Mouse (Mus musculus) liver, embryonic 16.5 days (tissue): ENCODE results near the gene Grb2. TPM values are rescaled to one million over a fixed set of nuclear protein-coding genes. Genes with fewer than 3 reads are reported as not detected.

ENCODE experiments used
- ATAC-seq: fragments of 200-750 bp; cut with Nextera tagmentation; 2 replicates; pipeline ENCODE4 v1.8.0; 2017; ENCODE audit warnings: low read depth, mild to moderate bottlenecking, moderate number of reproducible peaks, moderate library complexity
- H3K27ac ChIP-seq: fragments of 300-500 bp; sonication (generic); 2 replicates; pipeline ENCODE4 v1.5.1; 2014; ENCODE audit warnings: mild to moderate bottlenecking, low read length
- H3K27me3 ChIP-seq: fragments of 300-500 bp; sonication (generic); 2 replicates; pipeline ENCODE4 v1.6.1; 2014; ENCODE audit warnings: low read depth, low read length, mixed read lengths; ENCODE audit not compliant: control insufficient read depth, insufficient read depth
- H3K36me3 ChIP-seq: fragments of 300-500 bp; sonication (generic); 2 replicates; pipeline ENCODE4 v1.6.1; 2014; ENCODE audit warnings: mild to moderate bottlenecking; ENCODE audit not compliant: control insufficient read depth, insufficient read depth
- H3K4me1 ChIP-seq: fragments of 300-500 bp; sonication (generic); 2 replicates; pipeline ENCODE4 v1.6.1; 2014; ENCODE audit warnings: low read depth, low read length, mixed read lengths; ENCODE audit not compliant: control insufficient read depth
- H3K4me2 ChIP-seq: fragments of 300-500 bp; sonication (generic); 2 replicates; pipeline ENCODE4 v1.6.1; 2014; ENCODE audit warnings: low read depth, low read length, mixed read lengths
- H3K4me3 ChIP-seq: fragments of 300-500 bp; sonication (generic); 2 replicates; pipeline ENCODE4 v1.5.1; 2014; ENCODE audit warnings: low read depth, mild to moderate bottlenecking, low read length
- H3K9ac ChIP-seq: fragments of 300-500 bp; sonication (generic); 2 replicates; pipeline ENCODE4 v1.6.1; 2014; ENCODE audit warnings: low read depth, low read length
- H3K9me3 ChIP-seq: fragments of 300-500 bp; sonication (generic); replicated peaks from 2 replicates; pipeline ENCODE4 v1.6.1; 2016; ENCODE audit warnings: low read length; ENCODE audit not compliant: control insufficient read depth
- WGBS: fragments of 180-500 bp; shearing (Covaris S2); extraction: QIAGEN DNeasy Blood & Tissue Kit; methylation state at CpG from one replicate; pipeline ENCODE4 v1.1.7; 2014; ENCODE audit not compliant: insufficient replicate concordance; 5-methylcytosine and 5-hydroxymethylcytosine counted together
- polyA plus RNA-seq: library from polyadenylated mRNA; unstranded; fragments of >200 nt; fragmentation: Nextera tagmentation; extraction: Ambion mirVana; gene quantifications from 2 replicates; pipeline ENCODE4 v1.2.1, GENCODE M21; 2015

The Grb2 gene
- polyA plus RNA-seq, 1 experiment from 2014 or later: 53.1 TPM

- ATAC-seq: no peak
- H3K4me3 ChIP-seq: no peak overlapping the region
- no peak overlapping the region for H3K9ac ChIP-seq
- no peak overlapping the region for H3K4me2 ChIP-seq
- H3K9me3 ChIP-seq: no peaks in the 10 kb centered on the region
- peaks cover 8% of the 10 kb centered on the region for H3K4me1 ChIP-seq
- H3K36me3 ChIP-seq: no peaks in the 10 kb centered on the region
- no peak overlapping the region for H3K27ac ChIP-seq
- H3K27me3 ChIP-seq: no peaks in the 10 kb centered on the region
- WGBS: 63% methylated on average over 7 of the region's 7 CpGs
Observed at GRCm38 (mm10) chr11:115632247-115632646, 76.2 kb downstream of the Grb2 start.

GRCm38 (mm10) chr11:115631505-115631890, 76.9 kb downstream of the Grb2 start:
- 0 out of 2 replicates have a peak overlapping the region, but pooled peaks have one; percentile 19 for H3K27ac ChIP-seq
- no peak for ATAC-seq
- H3K4me2 ChIP-seq: peak overlapping the region; percentile 38
- no peaks in the 10 kb centered on the region for H3K9me3 ChIP-seq
- peaks cover 15% of the 10 kb centered on the region for H3K4me1 ChIP-seq
- H3K36me3 ChIP-seq: no peaks in the 10 kb centered on the region
- 12% methylated on average over 3 of the region's 3 CpGs for WGBS
- no peak overlapping the region for H3K4me3 ChIP-seq
- H3K9ac ChIP-seq: no peak overlapping the region
- no peaks in the 10 kb centered on the region for H3K27me3 ChIP-seq

- no peaks in the 10 kb centered on the region for H3K27me3 ChIP-seq
- H3K4me3 ChIP-seq: 0 out of 2 replicates have a peak overlapping the region, but pooled peaks have one; percentile 8
- no peaks in the 10 kb centered on the region for H3K9me3 ChIP-seq
- peaks cover 15% of the 10 kb centered on the region for H3K4me1 ChIP-seq
- 41% methylated on average over 16 of the region's 16 CpGs for WGBS
- no peak for ATAC-seq
- H3K27ac ChIP-seq: 0 out of 2 replicates have a peak overlapping the region, but pooled peaks have one; percentile 19
- H3K9ac ChIP-seq: no peak overlapping the region
- H3K4me2 ChIP-seq: peak overlapping the region; percentile 38
- H3K36me3 ChIP-seq: no peaks in the 10 kb centered on the region
Observed at GRCm38 (mm10) chr11:115630532-115631504, 77.6 kb downstream of the Grb2 start.

GRCm38 (mm10) chr11:115629734-115630531, 78.5 kb downstream of the Grb2 start:
- H3K27ac ChIP-seq: no peak overlapping the region

GRCm38 (mm10) chr11:115628465-115629101, 79.8 kb downstream of the Grb2 start:
- H3K36me3 ChIP-seq: no peaks in the 10 kb centered on the region
- ATAC-seq: 0 out of 2 replicates have a peak, but pooled peaks have one; percentile 0
- no peaks in the 10 kb centered on the region for H3K27me3 ChIP-seq
- H3K27ac ChIP-seq: peak overlapping the region; percentile 65; the same call in 1 of the 2 replicates
- WGBS: 42% methylated on average over 13 of the region's 13 CpGs
- H3K4me3 ChIP-seq: peak overlapping the region; percentile 85
- H3K4me2 ChIP-seq: peak overlapping the region; percentile 67
- peak overlapping the region; percentile 56 for H3K9ac ChIP-seq
- no peaks in the 10 kb centered on the region for H3K9me3 ChIP-seq
- peaks cover 15% of the 10 kb centered on the region for H3K4me1 ChIP-seq

More at GRCm38 (mm10) chr11:115629734-115630531, 78.5 kb downstream of the Grb2 start:
- ATAC-seq: no peak
- no peak overlapping the region for H3K4me2 ChIP-seq
- H3K4me3 ChIP-seq: no peak overlapping the region
- WGBS: 68% methylated on average over 13 of the region's 13 CpGs
- no peaks in the 10 kb centered on the region for H3K27me3 ChIP-seq
- no peak overlapping the region for H3K9ac ChIP-seq
- peaks cover 15% of the 10 kb centered on the region for H3K4me1 ChIP-seq
- no peaks in the 10 kb centered on the region for H3K9me3 ChIP-seq
- no peaks in the 10 kb centered on the region for H3K36me3 ChIP-seq

GRCm38 (mm10) chr11:115627705-115628464, 80.5 kb downstream of the Grb2 start, which contains the start of gene Slc25a19:
TSS of gene Slc25a19 (minus strand) at chr11:115628295.
- WGBS: under 1% methylated on average over 47 of the region's 47 CpGs
- Histone ChIP-seq H3K4me1 (peaks cover 15% of the 10 kb centered on the region), H3K27me3 (no peaks in the 10 kb centered on the region), H3K27ac (peak within 1 kb of the TSS; percentile 77), H3K9me3 (no peaks in the 10 kb centered on the region), H3K4me3 (peak within 1 kb of the TSS; percentile 85), H3K9ac (peak within 1 kb of the TSS; percentile 83), H3K4me2 (peak within 1 kb of the TSS; percentile 95), H3K36me3 (peaks cover 2% of the 10 kb centered on the region; the same call in 1 of the 2 replicates)
- ATAC-seq: peak; percentile 99

- Histone ChIP-seq H3K9ac (peak overlapping the region; percentile 83), H3K4me3 (peak overlapping the region; percentile 85), H3K4me2 (peak overlapping the region; percentile 95), H3K36me3 (peaks cover 3% of the 10 kb centered on the region; the same call in 1 of the 2 replicates), H3K27ac (peak overlapping the region; percentile 77), H3K9me3 (no peaks in the 10 kb centered on the region), H3K4me1 (peaks cover 15% of the 10 kb centered on the region), H3K27me3 (no peaks in the 10 kb centered on the region)
- no peak for ATAC-seq
- 42% methylated on average over 11 of the region's 11 CpGs for WGBS
Observed at GRCm38 (mm10) chr11:115626824-115627616, 81.4 kb downstream of the Grb2 start.
